Mouse (Mus musculus) lung, adult 2 months (tissue): Measurements from ENCODE around the gene Lsr.

Experiments used
- CTCF ChIP-seq: fragments of 200-500 bp; IDR thresholded peaks from 2 replicates; pipeline ENCODE4 v1.5.1; 2011; ENCODE audit warnings: mild to moderate bottlenecking, low read length, control low read depth; ENCODE audit not compliant: insufficient read depth
- POLR2A ChIP-seq: fragments of 200-500 bp; IDR thresholded peaks from 2 replicates; pipeline ENCODE4 v1.6.1; 2011; ENCODE audit warnings: low read depth, mild to moderate bottlenecking, control low read depth, low read length, borderline replicate concordance; ENCODE audit errors: extremely low read depth

DNA sequence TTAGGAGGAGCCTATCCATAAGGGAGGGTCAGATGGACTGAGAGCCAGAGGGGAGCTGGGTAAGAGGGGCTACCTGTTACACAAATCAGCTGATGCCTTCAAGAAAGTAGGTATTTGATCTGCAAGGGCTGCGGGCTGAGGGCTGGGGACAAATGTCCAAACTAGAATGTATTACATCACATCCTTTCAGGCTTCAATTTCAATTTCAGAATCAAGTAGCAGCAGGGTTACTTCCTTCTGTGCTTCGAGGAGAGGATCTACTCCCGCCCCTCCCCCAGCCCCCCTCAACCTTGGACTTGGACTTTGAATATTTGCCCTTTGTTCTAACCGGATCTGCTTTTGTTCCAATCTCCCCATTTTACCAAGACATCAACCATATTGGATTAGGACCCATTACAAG, 56.0 kb downstream of the Lsr start:
- no peak for TF ChIP-seq POLR2A
- no peak for TF ChIP-seq CTCF
